Mouse (Mus musculus) liver, postnatal 0 days (tissue): ENCODE measurements at regions not wholly inside any gene's neighbourhood (a gene's known extent, or its start where the extent isn't known, plus 50 kb on each side); places are given as distances from the start of the nearest gene placed in this dataset.

Experiments used
- ATAC-seq: fragments of 200-750 bp; cut with Nextera tagmentation; 2 replicates; pipeline ENCODE4 v1.8.0; 2017; ENCODE audit warnings: mild to moderate bottlenecking, moderate library complexity
- DNase-seq: peaks from one replicate; pipeline ENCODE4 v3.0.0-alpha.2; 2016
- H3K27ac ChIP-seq: fragments of 300-500 bp; sonication (generic); 2 replicates; pipeline ENCODE4 v1.5.1; 2014; ENCODE audit warnings: antibody characterized with exemption, moderate library complexity, mild to moderate bottlenecking, low read depth
- H3K27me3 ChIP-seq: fragments of 300-500 bp; sonication (generic); 2 replicates; pipeline ENCODE4 v1.6.1; 2014; ENCODE audit warnings: low read length, control low read depth, mixed read lengths; ENCODE audit not compliant: insufficient read depth
- H3K36me3 ChIP-seq: fragments of 300-500 bp; sonication (generic); replicated peaks from 2 replicates; pipeline ENCODE4 v1.6.1; 2014; ENCODE audit warnings: mild to moderate bottlenecking, control low read depth, low read length, moderate library complexity, mixed read lengths; ENCODE audit not compliant: insufficient read depth
- H3K4me1 ChIP-seq: fragments of 300-500 bp; sonication (generic); 2 replicates; pipeline ENCODE4 v1.6.1; 2014; ENCODE audit warnings: antibody characterized with exemption, mild to moderate bottlenecking, control low read depth; ENCODE audit not compliant: insufficient read depth
- H3K4me2 ChIP-seq: fragments of 300-500 bp; sonication (generic); 2 replicates; pipeline ENCODE4 v1.6.1; 2014; ENCODE audit warnings: low read depth, mild to moderate bottlenecking, low read length, moderate library complexity, mixed read lengths
- H3K4me3 ChIP-seq: fragments of 300-500 bp; sonication (generic); 2 replicates; pipeline ENCODE4 v1.5.1; 2014; ENCODE audit warnings: low read depth, low read length
- H3K9ac ChIP-seq: fragments of 300-500 bp; sonication (generic); replicated peaks from 2 replicates; pipeline ENCODE4 v1.6.1; 2014; ENCODE audit warnings: mild to moderate bottlenecking, moderate library complexity
- H3K9me3 ChIP-seq: fragments of 300-500 bp; sonication (generic); 2 replicates; pipeline ENCODE4 v1.6.1; 2016; ENCODE audit warnings: mild to moderate bottlenecking, control low read depth, low read length, mixed read lengths
- CTCF ChIP-seq: sonication (generic); IDR thresholded peaks from 2 replicates; pipeline ENCODE4 v1.5.1; 2016; ENCODE audit warnings: antibody characterized with exemption, low read depth
- EP300 ChIP-seq: IDR thresholded peaks from 2 replicates; pipeline ENCODE4 v1.6.1; 2016; ENCODE audit warnings: antibody characterized with exemption, low read depth, mild to moderate bottlenecking
- WGBS: fragments of 180-500 bp; shearing (Covaris S2); extraction: QIAGEN DNeasy Blood & Tissue Kit; methylation state at CpG from one replicate; pipeline ENCODE4 v1.1.7; 2014; ENCODE audit not compliant: insufficient replicate concordance; 5-methylcytosine and 5-hydroxymethylcytosine counted together

DNA sequence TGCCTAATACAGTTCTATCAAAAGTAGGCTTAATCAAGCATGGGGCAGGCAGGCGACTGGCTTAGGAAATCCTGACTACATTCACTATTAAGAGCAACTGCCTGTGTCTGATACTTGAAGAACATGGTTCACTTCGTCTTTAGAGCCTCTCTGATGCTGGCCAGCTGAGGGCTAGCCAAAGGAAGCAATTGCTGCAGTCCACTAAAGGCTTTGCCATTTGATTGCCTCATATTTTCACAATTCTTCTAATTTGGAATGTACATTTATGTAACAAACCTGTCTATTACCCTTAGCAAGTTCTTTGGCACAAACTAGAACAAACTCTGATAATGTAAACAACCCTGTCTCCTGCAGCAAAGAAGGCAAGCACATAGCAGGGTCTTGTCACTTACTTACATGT lies 505.2 kb downstream of the Nfib start:
- Histone ChIP-seq H3K4me3 (no peak overlapping the region), H3K9ac (no peak overlapping the region), H3K9me3 (no peaks in the 10 kb centered on the region; the same call in 1 of the 2 replicates), H3K4me2 (no peak overlapping the region), H3K27ac (no peak overlapping the region), H3K27me3 (no peaks in the 10 kb centered on the region), H3K36me3 (no peaks in the 10 kb centered on the region), H3K4me1 (no peaks in the 10 kb centered on the region)
- no peak for TF ChIP-seq EP300
- no peak for TF ChIP-seq CTCF
- ATAC-seq (no peak), DNase-seq (no peak)
- WGBS: 47% methylated on average over 2 of the region's 2 CpGs

GRCm38 (mm10) chr4:82199118-82199517 lies 506.4 kb downstream of the Nfib start:
- no peaks in the 10 kb centered on the region; the same call in 1 of the 2 replicates for H3K9me3 ChIP-seq
- H3K27ac ChIP-seq: no peak overlapping the region
- H3K9ac ChIP-seq: no peak overlapping the region
- DNase-seq: no peak
- H3K4me2 ChIP-seq: no peak overlapping the region
- no peaks in the 10 kb centered on the region for H3K27me3 ChIP-seq
- H3K4me3 ChIP-seq: no peak overlapping the region
- H3K36me3 ChIP-seq: no peaks in the 10 kb centered on the region
- ATAC-seq: no peak
- no peaks in the 10 kb centered on the region for H3K4me1 ChIP-seq
- TF ChIP-seq EP300 (no peak), CTCF (no peak)

- no peak for TF ChIP-seq CTCF
- no peak for TF ChIP-seq EP300
- 61% methylated on average over 6 of the region's 6 CpGs for WGBS
- no peaks in the 10 kb centered on the region for H3K27me3 ChIP-seq
These were observed 507.9 kb downstream of the Nfib start for GRCm38 (mm10) chr4:82197611-82198010.

GRCm38 (mm10) chr4:82196024-82196647 lies 509.4 kb downstream of the Nfib start:
- no peaks in the 10 kb centered on the region for H3K36me3 ChIP-seq
- TF ChIP-seq CTCF (no peak), EP300 (no peak)
- no peak overlapping the region for H3K27ac ChIP-seq
- H3K4me2 ChIP-seq: no peak overlapping the region
- no peak overlapping the region for H3K4me3 ChIP-seq
- no peaks in the 10 kb centered on the region for H3K27me3 ChIP-seq
- ATAC-seq (no peak), DNase-seq (no peak)
- H3K9me3 ChIP-seq: no peaks in the 10 kb centered on the region
- H3K9ac ChIP-seq: no peak overlapping the region
- H3K4me1 ChIP-seq: no peaks in the 10 kb centered on the region
- WGBS: 33% methylated on average over 6 of the region's 6 CpGs

More at GRCm38 (mm10) chr4:82197611-82198010, 507.9 kb downstream of the Nfib start:
- no peak overlapping the region for H3K9ac ChIP-seq
- no peaks in the 10 kb centered on the region for H3K36me3 ChIP-seq
- no peaks in the 10 kb centered on the region for H3K4me1 ChIP-seq
- H3K4me3 ChIP-seq: no peak overlapping the region
- no peak overlapping the region for H3K27ac ChIP-seq
- no peak overlapping the region for H3K4me2 ChIP-seq
- H3K9me3 ChIP-seq: no peaks in the 10 kb centered on the region
- DNase-seq: no peak
- no peak for ATAC-seq

DNA sequence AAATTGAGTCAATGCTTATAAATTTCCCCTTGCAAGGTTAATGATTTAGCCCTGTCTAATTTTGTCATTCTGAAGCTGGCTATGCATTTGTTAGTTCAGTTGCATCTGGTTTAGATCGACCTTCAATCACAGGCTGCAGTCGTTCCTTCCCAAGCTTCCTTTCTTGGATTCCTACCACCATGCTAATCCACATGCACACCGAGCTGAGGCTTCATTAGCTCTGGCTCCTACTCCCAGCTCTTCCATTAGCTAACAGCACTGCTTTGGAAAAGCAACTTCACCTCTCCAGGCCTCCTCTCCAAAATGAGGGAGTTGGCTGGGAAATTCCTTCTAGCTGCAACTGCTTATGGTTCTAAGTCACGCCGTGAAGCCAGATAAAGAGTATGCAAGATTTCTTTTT lies 511.6 kb downstream of the Nfib start:
- ATAC-seq: no peak
- Histone ChIP-seq H3K4me3 (no peak overlapping the region), H3K4me1 (no peaks in the 10 kb centered on the region), H3K27me3 (no peaks in the 10 kb centered on the region), H3K4me2 (no peak overlapping the region), H3K9me3 (no peaks in the 10 kb centered on the region), H3K27ac (no peak overlapping the region), H3K9ac (no peak overlapping the region), H3K36me3 (no peaks in the 10 kb centered on the region)
- WGBS: 74% methylated on average over 5 of the region's 5 CpGs
- no peak for DNase-seq
- TF ChIP-seq CTCF (no peak), EP300 (no peak)

- H3K4me1 ChIP-seq: no peaks in the 10 kb centered on the region
- ATAC-seq: no peak
- TF ChIP-seq CTCF: no peak
- no peak for TF ChIP-seq EP300
- 82% methylated on average over 3 of the region's 3 CpGs for WGBS
- no peak overlapping the region for H3K4me3 ChIP-seq
- H3K27me3 ChIP-seq: no peaks in the 10 kb centered on the region
- no peak overlapping the region for H3K9ac ChIP-seq
- H3K9me3 ChIP-seq: no peaks in the 10 kb centered on the region
- H3K27ac ChIP-seq: no peak overlapping the region
- no peaks in the 10 kb centered on the region for H3K36me3 ChIP-seq
- DNase-seq: no peak
- no peak overlapping the region for H3K4me2 ChIP-seq
These were observed 518.7 kb downstream of the Nfib start for GRCm38 (mm10) chr4:82186892-82187291.

DNA sequence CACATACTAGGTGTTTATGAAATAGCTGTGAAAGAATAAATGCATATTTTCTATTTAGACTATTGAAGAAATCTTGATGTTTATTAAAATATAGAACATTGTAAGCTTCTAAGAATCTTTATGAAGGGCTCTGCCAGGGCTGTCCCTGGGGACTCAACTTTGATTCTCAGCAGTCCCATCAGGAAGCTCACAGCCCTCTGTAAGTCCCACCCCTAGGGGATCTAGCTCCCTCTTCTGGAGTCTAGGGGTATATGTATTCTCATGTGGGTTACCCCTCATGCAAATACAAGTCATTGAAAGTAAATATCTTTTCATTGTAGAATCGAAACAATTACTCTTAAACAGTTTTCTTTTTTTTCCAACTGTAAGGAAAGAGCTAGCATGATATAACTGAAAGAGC lies 521.6 kb downstream of the Nfib start:
- ATAC-seq: no peak
- TF ChIP-seq EP300 (no peak), CTCF (no peak)

More for the DNA sequence above, 521.6 kb downstream of the Nfib start:
- Histone ChIP-seq H3K4me1 (no peaks in the 10 kb centered on the region), H3K9ac (no peak overlapping the region), H3K27me3 (no peaks in the 10 kb centered on the region), H3K9me3 (no peaks in the 10 kb centered on the region), H3K4me3 (no peak overlapping the region), H3K36me3 (no peaks in the 10 kb centered on the region), H3K27ac (no peak overlapping the region), H3K4me2 (no peak overlapping the region)
- no peak for DNase-seq
- 73% methylated on average over 1 of the region's 1 CpGs for WGBS
